Mouse (Mus musculus) adrenal gland, postnatal 4 days (tissue): ENCODE measurements at regions not wholly inside any gene's neighbourhood (a gene's known extent, or its start where the extent isn't known, plus 50 kb on each side); places are given as distances from the start of the nearest gene placed in this dataset.

Experiments
- DNase-seq, 2 experiments: peaks; one replicate each; pipeline ENCODE4 v3.0.0; 2021 to 2022; ENCODE audit warnings: low spot score in 2 of 2, mixed read lengths in 2 of 2

DNA sequence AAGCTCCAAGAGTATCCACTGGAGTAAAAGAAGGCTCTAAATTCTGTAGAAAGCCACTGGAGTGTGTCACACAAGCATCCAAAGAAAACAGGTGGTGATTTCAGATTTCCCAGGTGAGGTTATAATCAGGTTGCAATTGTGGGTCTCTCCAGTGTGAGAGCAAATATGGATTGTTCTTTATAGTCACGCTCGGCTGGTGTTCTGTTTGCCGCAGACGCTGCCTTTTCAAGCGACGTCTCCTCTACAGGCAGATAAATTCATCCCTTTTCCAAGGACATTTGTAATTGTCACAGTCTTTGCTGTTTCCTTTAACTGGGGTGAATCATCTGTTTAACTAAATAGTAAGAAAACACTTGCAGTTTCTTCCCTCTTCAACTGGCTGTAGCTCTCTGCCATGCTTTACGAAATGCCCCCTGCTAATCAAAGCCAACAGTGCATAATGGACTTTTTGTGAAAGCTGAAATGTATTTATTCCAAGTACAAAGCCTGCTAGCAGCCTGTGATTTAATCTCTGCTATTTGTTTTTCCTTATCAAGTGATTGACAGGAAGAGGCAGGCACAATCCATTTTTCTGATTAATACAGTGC, 502.4 kb downstream of the Trim52 start:
- no peak for DNase-seq
